Mouse (Mus musculus): ENCODE measurements around the gene Rab28. TPM values are rescaled to one million over a fixed set of nuclear protein-coding genes. Genes with fewer than 3 reads are reported as not detected.
A peak's percentile ranks its signal among the peaks of the same experiment; 100 is the strongest.
"Not testable (repeated sequence)": the region's sequence is repeated elsewhere in the genome, so short reads cannot be mapped to it uniquely, and the experiment has no call there.

The Rab28 gene
- polyA plus RNA-seq, 1 experiment = 29.6 TPM

DNA sequence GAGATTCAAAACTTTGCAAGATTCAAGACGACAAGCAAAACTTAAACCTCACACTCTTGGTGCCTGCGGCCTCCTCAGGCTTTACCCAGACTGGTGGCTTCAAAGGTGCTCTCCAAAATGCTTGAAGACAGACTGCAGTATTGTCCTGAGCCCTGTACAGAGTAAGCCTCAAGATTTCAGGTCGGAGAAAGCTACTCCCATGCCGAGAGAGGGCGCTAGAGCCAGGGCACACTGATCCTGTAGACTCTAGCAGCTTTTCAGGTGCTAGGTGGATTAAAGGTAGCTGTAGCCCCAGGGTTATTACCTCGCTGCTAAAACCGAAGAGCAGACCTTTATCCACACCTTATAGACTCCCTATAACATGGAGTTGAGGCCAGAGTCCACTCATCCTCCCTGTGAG lies 36.3 kb upstream of the Rab28 start:
- no peak overlapping the region for H3K27ac ChIP-seq (ENCODE audit: control insufficient read depth, insufficient read depth, low read depth, low read length, poor library complexity)
- 23% methylated on average over 7 of the region's 7 CpGs for WGBS
- TF ChIP-seq CTCF (IDR thresholded peaks at IDR 0.05; ENCODE audit: control insufficient read depth, insufficient read depth, low read length) = no peak; the same call in 1 of the 2 replicates
- no peak for TF ChIP-seq POLR2A (IDR thresholded peaks at IDR 0.05; ENCODE audit: borderline replicate concordance, control insufficient read depth, low read depth, low read length)

DNA sequence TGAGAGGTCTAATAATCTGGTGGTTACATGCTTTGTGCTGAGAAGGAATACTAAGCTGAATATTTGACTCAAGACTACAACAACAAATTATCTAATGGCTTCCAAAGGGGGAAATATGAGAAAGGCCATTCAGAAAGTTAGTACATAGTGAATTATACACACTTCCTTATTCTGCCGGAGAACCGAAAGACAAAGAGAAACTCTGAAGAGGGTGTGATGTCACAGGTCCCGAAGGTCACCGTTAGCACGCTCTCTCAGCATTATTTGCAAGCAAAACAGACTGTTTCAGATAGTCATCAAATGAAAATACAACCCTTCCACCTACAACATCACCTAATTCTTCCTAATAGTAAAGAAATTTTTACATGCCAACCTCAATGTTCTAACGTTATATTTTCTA lies 30.9 kb upstream of the Rab28 start:
- WGBS = 11% methylated on average over 6 of the region's 6 CpGs

More for the DNA sequence above, 36.3 kb upstream of the Rab28 start:
- Histone ChIP-seq H3K4me3 (replicated peaks; ENCODE audit: control insufficient read depth, low read depth, low read length) (no peak overlapping the region), H3K4me1 (ENCODE audit: control insufficient read depth, insufficient read depth, low read length) (no peaks in the 10 kb centered on the region)

DNA sequence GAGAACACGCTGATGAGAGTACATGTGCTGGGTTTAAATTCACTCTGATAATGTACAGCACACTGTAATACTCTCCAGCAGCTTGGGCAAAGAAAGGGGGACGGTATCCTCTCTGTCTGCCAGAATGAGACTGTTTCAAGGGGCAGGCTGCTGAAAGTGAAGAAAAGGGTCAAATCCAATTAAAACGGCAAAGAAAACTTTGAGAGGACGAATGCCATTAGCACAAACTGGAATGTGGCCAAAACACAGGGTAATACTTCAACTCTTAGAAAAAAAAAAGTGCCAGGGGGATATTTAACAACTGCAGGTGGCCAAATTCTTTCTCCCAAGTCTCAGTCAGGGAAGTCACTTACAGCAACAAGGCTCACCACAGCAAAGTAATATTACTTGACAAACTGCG lies 29.1 kb upstream of the Rab28 start:
- Histone ChIP-seq H3K27ac (ENCODE audit: control insufficient read depth, insufficient read depth, low read depth, low read length, poor library complexity) (no peak overlapping the region), H3K4me3 (replicated peaks; ENCODE audit: control insufficient read depth, low read depth, low read length) (no peak overlapping the region), H3K4me1 (ENCODE audit: control insufficient read depth, insufficient read depth, low read length) (no peaks in the 10 kb centered on the region)
- 80% methylated on average over 5 of the region's 5 CpGs for WGBS
- TF ChIP-seq POLR2A (IDR thresholded peaks at IDR 0.05; ENCODE audit: borderline replicate concordance, control insufficient read depth, low read depth, low read length) = no peak
- TF ChIP-seq CTCF (IDR thresholded peaks at IDR 0.05; ENCODE audit: control insufficient read depth, insufficient read depth, low read length) = no peak

More for the DNA sequence above, 30.9 kb upstream of the Rab28 start:
- Histone ChIP-seq H3K4me1 (ENCODE audit: control insufficient read depth, insufficient read depth, low read length) (no peaks in the 10 kb centered on the region), H3K4me3 (replicated peaks; ENCODE audit: control insufficient read depth, low read depth, low read length) (peak overlapping the region; percentile 7), H3K27ac (ENCODE audit: control insufficient read depth, insufficient read depth, low read depth, low read length, poor library complexity) (no peak overlapping the region)
- TF ChIP-seq POLR2A (IDR thresholded peaks at IDR 0.05; ENCODE audit: borderline replicate concordance, control insufficient read depth, low read depth, low read length) (no peak), CTCF (IDR thresholded peaks at IDR 0.05; ENCODE audit: control insufficient read depth, insufficient read depth, low read length) (no peak)

DNA sequence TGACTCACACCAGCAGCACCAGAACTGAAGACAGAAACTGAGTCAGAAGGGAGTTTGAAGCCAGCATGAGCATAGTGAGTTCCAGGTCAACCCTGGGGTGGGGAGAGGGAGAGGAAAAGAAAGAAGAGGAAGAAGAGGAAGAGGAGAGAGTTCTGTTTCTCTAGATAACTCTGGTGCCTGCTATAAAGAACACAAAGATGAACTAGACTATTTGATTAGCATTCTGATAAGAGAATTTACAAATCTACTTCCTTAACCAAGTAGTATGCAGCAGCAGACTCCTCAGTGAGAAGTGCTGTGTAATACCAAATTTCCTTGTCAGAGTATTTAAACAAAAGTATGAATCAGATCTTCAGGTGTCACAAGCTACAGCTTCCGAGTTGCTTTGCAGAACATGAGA lies 19.1 kb upstream of the Rab28 start:
- Histone ChIP-seq H3K27ac (ENCODE audit: control insufficient read depth, insufficient read depth, low read depth, low read length, poor library complexity) (no peak overlapping the region), H3K4me3 (replicated peaks; ENCODE audit: control insufficient read depth, low read depth, low read length) (no peak overlapping the region), H3K4me1 (ENCODE audit: control insufficient read depth, insufficient read depth, low read length) (no peaks in the 10 kb centered on the region)
- WGBS = 14% methylated on average over 1 of the region's 1 CpGs
- TF ChIP-seq CTCF (IDR thresholded peaks at IDR 0.05; ENCODE audit: control insufficient read depth, insufficient read depth, low read length) (no peak), POLR2A (IDR thresholded peaks at IDR 0.05; ENCODE audit: borderline replicate concordance, control insufficient read depth, low read depth, low read length) (no peak)

DNA sequence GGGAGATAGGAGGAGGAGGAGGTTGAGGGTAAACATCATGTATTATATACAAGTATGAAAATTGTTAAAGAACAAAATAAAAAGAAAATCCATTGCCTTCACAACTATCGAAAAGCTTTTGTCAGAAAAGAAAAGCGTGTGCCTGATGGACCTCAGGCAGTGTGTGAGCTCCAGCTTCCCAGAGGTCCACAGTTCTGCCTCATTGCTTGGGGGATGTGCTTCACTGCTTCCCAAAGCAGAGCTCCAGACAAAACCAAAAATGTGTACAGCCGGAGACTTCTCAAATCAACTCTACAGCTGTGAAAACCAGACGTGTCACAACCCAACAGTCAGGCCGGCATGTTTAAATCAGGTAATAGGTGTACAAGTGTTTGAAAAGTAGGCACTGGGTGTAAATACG lies 17.6 kb upstream of the Rab28 start:
- Histone ChIP-seq H3K4me1 (ENCODE audit: control insufficient read depth, insufficient read depth, low read length) (no peaks in the 10 kb centered on the region), H3K4me3 (replicated peaks; ENCODE audit: control insufficient read depth, low read depth, low read length) (no peak overlapping the region), H3K27ac (ENCODE audit: control insufficient read depth, insufficient read depth, low read depth, low read length, poor library complexity) (no peak overlapping the region)
- no peak for TF ChIP-seq POLR2A (IDR thresholded peaks at IDR 0.05; ENCODE audit: borderline replicate concordance, control insufficient read depth, low read depth, low read length)
- TF ChIP-seq CTCF (IDR thresholded peaks at IDR 0.05; ENCODE audit: control insufficient read depth, insufficient read depth, low read length) = no peak
- 85% methylated on average over 6 of the region's 6 CpGs for WGBS

DNA sequence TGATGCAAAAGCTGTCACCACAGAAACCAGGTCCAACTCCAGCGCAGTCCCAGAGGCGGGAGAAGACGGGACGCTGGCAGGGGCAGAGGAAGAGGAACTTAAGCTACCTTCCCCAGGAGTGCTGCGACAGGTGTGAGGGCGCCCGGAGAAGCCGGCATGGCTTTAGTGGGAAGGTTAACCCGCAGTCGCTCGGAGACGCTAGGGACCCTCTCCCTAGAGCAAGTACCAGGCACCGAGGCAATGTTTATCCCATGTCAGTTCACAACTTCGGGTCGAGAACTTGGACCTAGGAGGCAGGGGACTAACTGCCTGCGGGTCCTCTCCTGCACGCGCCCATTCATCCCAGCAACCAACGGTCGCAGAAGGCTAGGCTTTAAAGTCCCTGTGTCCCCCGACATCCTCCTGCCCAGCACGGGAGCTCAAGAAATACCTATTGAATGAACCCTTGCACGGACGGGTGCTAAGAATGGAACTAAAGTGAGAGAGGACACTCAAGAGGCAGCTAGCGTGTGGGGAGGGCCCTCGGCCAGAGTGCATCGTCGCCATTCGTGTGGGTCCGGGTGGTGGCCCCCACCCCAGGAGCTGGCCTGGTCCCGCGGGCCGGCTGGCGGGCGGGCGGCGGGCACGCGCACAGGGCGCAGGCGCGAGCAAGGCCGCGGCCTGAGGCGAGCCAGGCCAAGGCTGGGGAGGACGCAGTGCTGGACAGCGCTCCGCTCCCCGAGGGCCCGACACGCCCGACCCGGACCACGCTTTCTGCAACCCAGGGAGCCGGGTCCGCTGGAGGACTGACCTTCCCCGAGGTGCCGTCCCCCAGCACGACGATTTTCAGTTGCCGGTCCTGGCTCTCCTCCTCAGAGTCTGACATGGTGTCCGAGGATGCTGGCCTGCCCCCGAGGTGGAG lies 592 bp downstream of the Rab28 start:
- Histone ChIP-seq H3K4me1 (ENCODE audit: control insufficient read depth, insufficient read depth, low read length) (no peaks in the 10 kb centered on the region), H3K4me3 (replicated peaks; ENCODE audit: control insufficient read depth, low read depth, low read length) (peak overlapping the region; percentile 96), H3K27ac (ENCODE audit: control insufficient read depth, insufficient read depth, low read depth, low read length, poor library complexity) (peak overlapping the region; percentile 84)
- WGBS = 2% methylated on average over 55 of the region's 63 CpGs
- TF ChIP-seq POLR2A (IDR thresholded peaks at IDR 0.05; ENCODE audit: borderline replicate concordance, control insufficient read depth, low read depth, low read length) (no peak), CTCF (IDR thresholded peaks at IDR 0.05; ENCODE audit: control insufficient read depth, insufficient read depth, low read length) (no peak)

DNA sequence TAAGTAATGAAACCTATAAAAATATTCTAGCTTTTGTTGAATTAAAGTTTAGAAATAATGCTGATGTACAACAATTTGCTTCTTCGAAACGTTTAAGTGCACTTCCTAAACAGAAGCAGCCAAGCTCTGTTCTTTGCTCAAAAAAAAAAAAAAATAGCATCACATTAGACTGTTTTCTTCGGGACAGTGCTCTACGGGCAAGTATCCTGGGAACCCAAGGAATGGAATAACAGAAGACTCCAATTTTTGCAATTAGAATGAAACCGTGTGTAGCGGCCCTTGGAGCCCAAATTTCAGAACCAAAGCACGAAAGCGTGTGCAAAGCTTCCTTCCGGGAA lies 1.2 kb downstream of the Rab28 start:
- Histone ChIP-seq H3K4me1 (ENCODE audit: control insufficient read depth, insufficient read depth, low read length) (no peaks in the 10 kb centered on the region), H3K4me3 (replicated peaks; ENCODE audit: control insufficient read depth, low read depth, low read length) (peak overlapping the region; percentile 96), H3K27ac (ENCODE audit: control insufficient read depth, insufficient read depth, low read depth, low read length, poor library complexity) (no peak overlapping the region)
- TF ChIP-seq POLR2A (IDR thresholded peaks at IDR 0.05; ENCODE audit: borderline replicate concordance, control insufficient read depth, low read depth, low read length) (no peak), CTCF (IDR thresholded peaks at IDR 0.05; ENCODE audit: control insufficient read depth, insufficient read depth, low read length) (no peak)
- WGBS = 6% methylated on average over 9 of the region's 9 CpGs

DNA sequence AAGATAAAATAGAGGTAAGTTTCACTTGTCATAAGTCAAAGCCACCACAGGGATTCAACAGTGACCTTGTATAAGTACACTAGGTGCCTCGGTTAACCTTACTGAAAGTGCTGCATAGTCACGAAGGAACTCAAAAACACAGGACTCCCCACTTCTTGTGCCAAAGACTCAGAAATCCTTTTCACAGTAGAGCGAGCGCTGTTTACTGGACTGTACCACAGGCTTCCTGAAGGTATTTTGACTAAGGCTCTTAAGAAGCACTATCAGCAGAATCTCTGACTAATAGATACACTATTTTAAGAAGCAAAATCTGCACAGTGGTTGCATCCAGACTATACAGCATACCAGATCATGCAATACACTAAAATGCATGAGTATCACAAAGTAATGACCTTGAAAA lies 6.9 kb downstream of the Rab28 start:
- H3K27ac ChIP-seq (ENCODE audit: control insufficient read depth, insufficient read depth, low read depth, low read length, poor library complexity); H3K4me1 ChIP-seq (ENCODE audit: control insufficient read depth, insufficient read depth, low read length); H3K4me3 ChIP-seq (replicated peaks; ENCODE audit: control insufficient read depth, low read depth, low read length): not testable (repeated sequence)
- 82% methylated on average over 4 of the region's 4 CpGs for WGBS

DNA sequence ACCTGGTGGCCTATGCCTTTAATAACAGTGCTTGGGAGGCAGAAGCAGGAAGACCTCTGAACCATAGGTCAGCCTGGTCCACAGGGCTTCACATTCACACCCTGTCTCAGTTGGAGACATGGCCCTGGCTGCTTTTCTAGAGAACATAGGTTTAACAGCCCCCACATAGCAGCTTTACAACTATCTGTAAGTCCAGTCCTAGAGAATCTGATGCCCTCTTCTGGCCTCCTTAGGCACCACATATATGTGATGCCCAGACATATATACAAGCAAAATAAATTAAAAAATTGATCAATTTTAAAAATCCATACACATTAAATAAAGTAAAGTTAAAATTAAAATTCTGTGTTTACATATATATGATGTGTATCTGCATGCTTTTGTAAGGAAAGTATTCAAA lies 10.0 kb downstream of the Rab28 start:
- no peak for TF ChIP-seq CTCF (IDR thresholded peaks at IDR 0.05; ENCODE audit: control insufficient read depth, insufficient read depth, low read length)
- TF ChIP-seq POLR2A (IDR thresholded peaks at IDR 0.05; ENCODE audit: borderline replicate concordance, control insufficient read depth, low read depth, low read length) = no peak
- Histone ChIP-seq H3K4me1 (ENCODE audit: control insufficient read depth, insufficient read depth, low read length) (no peaks in the 10 kb centered on the region), H3K4me3 (replicated peaks; ENCODE audit: control insufficient read depth, low read depth, low read length) (no peak overlapping the region)

More for the DNA sequence above, 10.0 kb downstream of the Rab28 start:
- H3K27ac ChIP-seq (ENCODE audit: control insufficient read depth, insufficient read depth, low read depth, low read length, poor library complexity) = no peak overlapping the region

All from bone marrow, adult 2 months (tissue).